Mouse (Mus musculus): ENCODE measurements around the gene Hbb-bs.
"Not testable (repeated sequence)": the region's sequence is repeated elsewhere in the genome, so short reads cannot be mapped to it uniquely, and the experiment has no call there.

The Hbb-bs gene

GRCm38 (mm10) chr7:103811223-103811845, 16.6 kb downstream of the Hbb-bs start:
- in situ Hi-C loops (cut with MboI, MseI): no loop called here

DNA sequence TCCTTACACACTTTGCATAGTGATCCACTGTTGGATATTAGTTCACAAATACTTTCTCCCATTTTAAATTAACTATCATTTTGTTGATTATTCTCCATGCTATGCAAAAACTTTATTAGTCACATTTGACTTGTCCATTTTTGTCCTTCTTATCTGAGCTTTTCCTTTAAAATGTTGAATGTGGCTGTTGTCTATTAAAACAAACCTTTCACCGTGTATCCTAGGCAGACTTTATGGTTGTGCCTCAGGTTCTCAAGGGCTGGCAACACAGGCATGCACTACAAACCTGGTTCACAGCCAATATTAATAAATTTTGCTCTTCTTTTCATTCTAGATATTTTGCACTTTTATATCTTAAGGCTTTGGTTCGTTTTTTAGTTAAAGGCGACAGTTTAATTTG, 17.1 kb downstream of the Hbb-bs start:
- in situ Hi-C loops (cut with MboI, MseI): no loop called here

- in situ Hi-C loops (cut with MboI, MseI): no loop called here
Measured at GRCm38 (mm10) chr7:103810296-103810695, 17.6 kb downstream of the Hbb-bs start.

DNA sequence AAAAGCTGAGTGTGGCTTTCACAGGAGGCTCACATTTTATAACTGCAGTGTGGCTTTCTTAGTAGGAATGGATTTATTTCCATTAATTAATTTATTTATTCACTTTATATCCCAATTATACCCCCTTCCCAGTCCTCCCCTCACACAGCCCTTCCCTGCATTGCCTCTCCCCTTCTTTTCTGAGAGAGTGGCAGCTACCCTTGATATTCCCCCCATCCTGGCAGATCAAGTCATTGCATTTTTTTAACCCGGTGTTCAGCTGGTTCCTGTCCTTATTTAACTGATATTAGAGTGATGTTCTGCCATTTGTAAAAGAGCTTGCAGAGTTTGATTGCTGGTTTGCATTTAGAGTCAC, 18.1 kb downstream of the Hbb-bs start:
- in situ Hi-C loops (cut with MboI, MseI): no loop called here

GRCm38 (mm10) chr7:103808971-103809800, 18.7 kb downstream of the Hbb-bs start:
- in situ Hi-C loops (cut with MboI, MseI): no loop called here

- in situ Hi-C loops (cut with MboI, MseI): not testable (repeated sequence)
Measured at GRCm38 (mm10) chr7:103808120-103808519, 19.8 kb downstream of the Hbb-bs start.

GRCm38 (mm10) chr7:103806856-103807255, 21.0 kb downstream of the Hbb-bs start:
- in situ Hi-C loops (cut with MboI, MseI): no loop called here

GRCm38 (mm10) chr7:103792669-103793388, 35.1 kb downstream of the Hbb-bs start:
- in situ Hi-C loops (cut with MboI, MseI): no loop called here

GRCm38 (mm10) chr7:103791721-103792120, 36.2 kb downstream of the Hbb-bs start, which contains the start of gene Olfr67:
Gene Olfr67, minus strand, starts transcription at chr7:103791821.
- in situ Hi-C loops (cut with MboI, MseI): no loop called here

- in situ Hi-C loops (cut with MboI, MseI): no loop called here
Measured at GRCm38 (mm10) chr7:103779598-103779997, 48.3 kb downstream of the Hbb-bs start, which contains the start of gene Olfr68. Gene Olfr68, minus strand, starts transcription at chr7:103779698.

DNA sequence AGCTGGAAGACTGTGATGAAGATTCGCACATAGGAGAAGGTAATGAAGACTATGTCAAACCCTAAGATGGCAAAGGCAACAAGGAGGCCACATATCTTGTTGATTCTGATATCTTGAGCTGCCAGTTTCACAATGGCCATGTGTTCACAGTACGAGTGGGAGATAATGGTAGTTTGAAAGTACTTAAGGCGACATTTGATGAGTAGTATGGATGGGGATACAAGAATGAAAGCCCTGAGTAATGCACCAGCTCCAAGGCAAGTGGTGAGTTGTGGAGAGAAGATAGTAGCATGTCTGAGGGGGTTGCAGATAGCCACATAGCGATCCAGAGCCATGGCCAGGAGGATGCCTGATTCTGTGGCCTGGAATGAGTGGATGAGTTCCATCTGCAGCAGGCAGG, 50.2 kb downstream of the Hbb-bs start:
- in situ Hi-C loops (cut with MboI, MseI): not testable (repeated sequence)
